Mouse (Mus musculus) right cerebral cortex, postnatal 4 days (tissue): Measurements from ENCODE around the gene Zwilch.
"Not testable (repeated sequence)": the region's sequence is repeated elsewhere in the genome, so short reads cannot be mapped to it uniquely, and the experiment has no call there.

Experiments
- DNase-seq: peaks from one replicate; pipeline ENCODE4 v3.0.0-alpha.2; 2022

Gene Zwilch

GRCm38 (mm10) chr9:64172816-64173665, at the start of gene Zwilch, which contains the start of gene Rpl4:
Gene Zwilch, minus strand, starts transcription at chr9:64173104.
Gene Rpl4, plus strand, starts transcription at chr9:64173375.
- DNase-seq = peak; percentile 86

- no peak for DNase-seq
These were observed 49.2 kb upstream of the Zwilch start for GRCm38 (mm10) chr9:64222098-64222497.

- DNase-seq = no peak
These were observed 48.6 kb upstream of the Zwilch start for GRCm38 (mm10) chr9:64221480-64221879.

GRCm38 (mm10) chr9:64220603-64221002, 47.7 kb upstream of the Zwilch start:
- DNase-seq = no peak

GRCm38 (mm10) chr9:64219772-64220420, 47.0 kb upstream of the Zwilch start:
- DNase-seq = no peak

GRCm38 (mm10) chr9:64219305-64219704, 46.4 kb upstream of the Zwilch start:
- DNase-seq = no peak

GRCm38 (mm10) chr9:64217887-64218286, 45.0 kb upstream of the Zwilch start:
- no peak for DNase-seq

GRCm38 (mm10) chr9:64216641-64217040, 43.7 kb upstream of the Zwilch start:
- DNase-seq = no peak

- no peak for DNase-seq
These were observed 43.2 kb upstream of the Zwilch start for GRCm38 (mm10) chr9:64216090-64216489.

GRCm38 (mm10) chr9:64214452-64214851, 41.5 kb upstream of the Zwilch start:
- DNase-seq = no peak

GRCm38 (mm10) chr9:64207509-64208084, 34.7 kb upstream of the Zwilch start:
- DNase-seq = no peak

- no peak for DNase-seq
These were observed 30.0 kb upstream of the Zwilch start for GRCm38 (mm10) chr9:64202866-64203265.

GRCm38 (mm10) chr9:64202331-64202730, 29.4 kb upstream of the Zwilch start:
- no peak for DNase-seq

- DNase-seq = no peak
These were observed 27.0 kb upstream of the Zwilch start for GRCm38 (mm10) chr9:64199897-64200296.

- DNase-seq = not testable (repeated sequence)
These were observed 26.0 kb upstream of the Zwilch start for GRCm38 (mm10) chr9:64198763-64199418.

GRCm38 (mm10) chr9:64198068-64198762, 25.3 kb upstream of the Zwilch start:
- no peak for DNase-seq

- DNase-seq = no peak
These were observed 24.6 kb upstream of the Zwilch start for GRCm38 (mm10) chr9:64197524-64197923.

GRCm38 (mm10) chr9:64195554-64195953, 22.6 kb upstream of the Zwilch start:
- no peak for DNase-seq

- DNase-seq = no peak
These were observed 21.0 kb upstream of the Zwilch start for GRCm38 (mm10) chr9:64193879-64194278.

- DNase-seq = no peak
These were observed 11.4 kb upstream of the Zwilch start for GRCm38 (mm10) chr9:64184166-64184840.

GRCm38 (mm10) chr9:64183295-64183694, 10.4 kb upstream of the Zwilch start:
- not testable (repeated sequence) for DNase-seq
